Mouse (Mus musculus): ENCODE measurements at regions not wholly inside any gene's neighbourhood (a gene's known extent, or its start where the extent isn't known, plus 50 kb on each side); places are given as distances from the start of the nearest gene placed in this dataset.
"Not testable (repeated sequence)": the region's sequence is repeated elsewhere in the genome, so short reads cannot be mapped to it uniquely, and the experiment has no call there.

DNA sequence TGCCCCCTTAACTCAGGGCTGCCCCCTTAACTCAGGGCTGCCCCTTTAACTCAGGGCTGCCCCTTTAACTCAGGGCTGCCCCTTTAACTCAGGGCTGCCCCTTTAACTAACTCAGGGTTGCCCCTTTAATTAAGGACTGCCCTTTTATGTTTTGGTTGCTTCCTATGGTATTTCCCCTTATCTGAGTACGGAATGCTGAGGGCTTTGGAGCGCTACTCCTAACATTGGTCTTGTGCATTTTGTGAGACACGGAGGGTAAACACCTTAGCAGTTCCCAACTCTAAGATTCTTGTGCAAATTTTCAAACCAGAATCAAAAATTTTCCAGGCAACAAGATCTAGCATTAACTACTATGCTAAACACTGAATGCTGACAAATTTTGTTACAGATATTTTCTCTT, 152.7 kb upstream of the Ddhd1 start:
- no peaks in the 10 kb centered on the region for H3K36me3 ChIP-seq (replicated peaks)
- no peak for DNase-seq (ENCODE audit: extremely low spot score, low spot score)
- H3K27ac ChIP-seq = no peak overlapping the region
- WGBS = 54% methylated on average over 3 of the region's 3 CpGs
- no peak overlapping the region for H3K4me3 ChIP-seq
- no peaks in the 10 kb centered on the region for H3K9me3 ChIP-seq
- H3K27me3 ChIP-seq (ENCODE audit: poor library complexity, severe bottlenecking) = no peaks in the 10 kb centered on the region
- peaks cover 35% of the 10 kb centered on the region for H3K4me1 ChIP-seq

GRCm38 (mm10) chr14:45815598-45815997, 157.7 kb upstream of the Ddhd1 start:
- Histone ChIP-seq H3K9me3 (peaks cover 5% of the 10 kb centered on the region; the same call in 1 of the 2 replicates), H3K4me1 (peaks cover 27% of the 10 kb centered on the region; the same call in 1 of the 2 replicates), H3K36me3 (replicated peaks) (no peaks in the 10 kb centered on the region), H3K27me3 (ENCODE audit: poor library complexity, severe bottlenecking) (no peaks in the 10 kb centered on the region), H3K4me3 (no peak overlapping the region), H3K27ac (peak overlapping the region; percentile 58; the same call in 1 of the 2 replicates)
- no peak for DNase-seq (ENCODE audit: extremely low spot score, low spot score)
- WGBS = 93% methylated on average over 2 of the region's 2 CpGs

DNA sequence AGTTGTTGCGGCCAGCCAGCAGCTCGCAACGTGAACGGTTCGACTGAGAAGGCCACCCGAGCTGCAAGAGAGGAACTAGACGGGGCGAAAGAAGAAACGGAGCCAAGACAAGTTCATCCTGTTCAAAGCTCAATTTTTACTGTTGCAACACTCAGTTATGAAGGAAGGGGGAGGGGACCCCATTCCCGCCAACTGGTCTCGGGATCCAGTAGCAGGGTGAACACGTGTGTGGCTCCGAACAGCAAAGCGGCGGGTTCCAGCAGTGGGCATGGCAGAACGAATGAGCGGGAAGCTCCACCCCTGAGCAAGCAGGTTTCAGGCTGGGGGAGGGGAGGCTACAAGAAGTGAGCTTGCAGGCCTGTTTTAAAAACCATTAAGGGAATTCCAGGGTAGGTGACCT, 158.7 kb upstream of the Ddhd1 start:
- H3K27me3 ChIP-seq (ENCODE audit: poor library complexity, severe bottlenecking); H3K4me3 ChIP-seq; H3K36me3 ChIP-seq (replicated peaks); H3K9me3 ChIP-seq; H3K27ac ChIP-seq; DNase-seq (ENCODE audit: extremely low spot score, low spot score): not testable (repeated sequence)
- WGBS = 95% methylated on average over 17 of the region's 17 CpGs
- peaks cover 24% of the 10 kb centered on the region; the same call in 1 of the 2 replicates for H3K4me1 ChIP-seq

DNA sequence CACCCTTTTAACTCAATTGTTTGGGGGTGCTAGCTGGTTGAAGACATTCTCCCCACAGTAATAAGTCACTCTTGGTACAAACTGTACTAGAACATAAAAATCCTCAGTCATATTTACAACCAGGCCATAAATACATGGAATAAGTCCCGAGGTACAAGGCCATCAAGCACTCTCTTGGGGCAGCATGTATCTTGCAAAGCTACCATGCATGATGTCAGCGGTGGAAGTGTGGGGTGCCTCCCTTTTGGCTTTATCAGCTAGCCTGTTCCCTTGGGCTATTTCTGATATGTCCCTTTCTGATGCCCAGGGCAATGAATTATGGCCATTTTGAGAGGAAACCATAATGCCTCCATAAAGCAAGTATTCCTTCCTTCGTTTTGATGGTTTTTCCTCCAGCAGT, 159.8 kb upstream of the Ddhd1 start:
- Histone ChIP-seq H3K27me3 (ENCODE audit: poor library complexity, severe bottlenecking) (no peaks in the 10 kb centered on the region), H3K4me1 (peaks cover 16% of the 10 kb centered on the region; the same call in 1 of the 2 replicates), H3K9me3 (peaks cover 5% of the 10 kb centered on the region; the same call in 1 of the 2 replicates), H3K4me3 (no peak overlapping the region), H3K36me3 (replicated peaks) (no peaks in the 10 kb centered on the region), H3K27ac (no peak overlapping the region)
- WGBS = 91% methylated on average over 3 of the region's 3 CpGs
- no peak for DNase-seq (ENCODE audit: extremely low spot score, low spot score)

DNA sequence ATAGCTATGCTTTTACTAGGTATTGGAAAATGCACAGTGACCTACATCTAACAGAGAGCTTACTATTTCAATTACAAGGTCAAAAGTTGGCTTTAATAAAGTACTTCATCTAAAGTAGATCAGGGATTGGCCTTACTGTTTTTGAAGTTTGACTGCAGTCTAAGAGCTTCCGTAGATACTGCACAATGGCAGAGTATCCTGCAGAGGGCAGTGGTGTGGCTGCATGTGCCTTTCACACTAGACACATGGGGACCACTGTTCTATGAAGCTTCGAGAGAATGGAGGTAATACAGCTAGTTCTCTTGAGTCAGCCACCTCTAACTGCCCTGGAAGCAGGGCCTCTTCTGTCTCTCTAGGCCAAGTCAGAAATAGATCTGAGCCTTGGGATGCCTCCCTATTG, 166.7 kb upstream of the Ddhd1 start:
- no peaks in the 10 kb centered on the region for H3K27me3 ChIP-seq (ENCODE audit: poor library complexity, severe bottlenecking)
- DNase-seq (ENCODE audit: extremely low spot score, low spot score) = no peak
- H3K9me3 ChIP-seq = no peaks in the 10 kb centered on the region
- no peak overlapping the region for H3K4me3 ChIP-seq
- no peak overlapping the region for H3K27ac ChIP-seq
- H3K36me3 ChIP-seq (replicated peaks) = no peaks in the 10 kb centered on the region
- 79% methylated on average over 2 of the region's 2 CpGs for WGBS
- H3K4me1 ChIP-seq = no peaks in the 10 kb centered on the region

- no peaks in the 10 kb centered on the region for H3K4me1 ChIP-seq
- H3K36me3 ChIP-seq (replicated peaks) = no peaks in the 10 kb centered on the region
- H3K4me3 ChIP-seq = no peak overlapping the region
- no peaks in the 10 kb centered on the region for H3K27me3 ChIP-seq (ENCODE audit: poor library complexity, severe bottlenecking)
- no peak overlapping the region for H3K27ac ChIP-seq
- 80% methylated on average over 3 of the region's 3 CpGs for WGBS
- no peaks in the 10 kb centered on the region for H3K9me3 ChIP-seq
- no peak for DNase-seq (ENCODE audit: extremely low spot score, low spot score)
These were observed 168.1 kb upstream of the Ddhd1 start for GRCm38 (mm10) chr14:45826023-45826422.

DNA sequence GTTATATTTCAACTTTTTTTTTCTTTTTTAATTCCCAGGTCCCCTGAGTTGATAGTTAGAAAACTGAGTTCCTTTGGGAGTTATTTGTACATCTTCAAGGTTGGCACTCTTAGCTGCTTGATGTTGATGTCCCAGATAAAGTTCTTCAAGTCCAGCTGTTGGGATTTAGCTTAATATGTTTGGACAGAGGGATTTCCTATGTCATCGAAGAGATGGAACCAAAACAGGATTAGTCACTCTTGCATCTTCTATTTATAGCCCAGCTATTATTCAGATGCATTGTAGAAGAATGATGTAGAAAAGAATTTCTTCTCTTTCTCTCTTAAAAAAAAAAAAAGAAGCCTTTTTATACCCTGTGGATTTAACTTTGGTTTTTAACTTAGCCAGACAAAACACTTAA, 169.2 kb upstream of the Ddhd1 start:
- Histone ChIP-seq H3K4me3 (no peak overlapping the region), H3K27ac (no peak overlapping the region), H3K36me3 (replicated peaks) (no peaks in the 10 kb centered on the region), H3K4me1 (no peaks in the 10 kb centered on the region), H3K9me3 (no peaks in the 10 kb centered on the region), H3K27me3 (ENCODE audit: poor library complexity, severe bottlenecking) (no peaks in the 10 kb centered on the region)
- no peak for DNase-seq (ENCODE audit: extremely low spot score, low spot score)
- WGBS = 88% methylated on average over 1 of the region's 1 CpGs

DNA sequence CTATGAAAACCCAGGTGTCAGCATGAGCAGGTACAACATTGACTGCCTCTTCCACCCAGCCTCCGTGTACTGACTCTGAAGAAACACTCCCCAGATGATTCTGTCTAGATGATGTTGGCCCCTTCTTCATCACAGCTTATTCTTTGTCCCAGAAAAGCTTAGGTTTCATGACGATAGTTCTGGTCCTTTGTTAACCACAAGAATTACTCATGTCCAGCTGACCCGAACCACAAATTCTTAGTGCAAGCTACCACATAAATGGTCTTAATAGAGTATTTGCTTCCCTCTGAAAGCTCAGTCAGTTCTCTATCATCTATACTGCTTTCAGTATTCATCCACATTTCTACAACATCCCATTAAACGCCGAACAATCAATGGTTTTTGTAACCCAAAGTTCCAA, 172.5 kb upstream of the Ddhd1 start:
- H3K27ac ChIP-seq = no peak overlapping the region
- no peak for DNase-seq (ENCODE audit: extremely low spot score, low spot score)
- WGBS = 89% methylated on average over 5 of the region's 5 CpGs
- no peaks in the 10 kb centered on the region for H3K9me3 ChIP-seq
- H3K4me1 ChIP-seq = no peaks in the 10 kb centered on the region
- no peaks in the 10 kb centered on the region for H3K36me3 ChIP-seq (replicated peaks)
- H3K4me3 ChIP-seq = no peak overlapping the region
- H3K27me3 ChIP-seq (ENCODE audit: poor library complexity, severe bottlenecking) = no peaks in the 10 kb centered on the region

DNA sequence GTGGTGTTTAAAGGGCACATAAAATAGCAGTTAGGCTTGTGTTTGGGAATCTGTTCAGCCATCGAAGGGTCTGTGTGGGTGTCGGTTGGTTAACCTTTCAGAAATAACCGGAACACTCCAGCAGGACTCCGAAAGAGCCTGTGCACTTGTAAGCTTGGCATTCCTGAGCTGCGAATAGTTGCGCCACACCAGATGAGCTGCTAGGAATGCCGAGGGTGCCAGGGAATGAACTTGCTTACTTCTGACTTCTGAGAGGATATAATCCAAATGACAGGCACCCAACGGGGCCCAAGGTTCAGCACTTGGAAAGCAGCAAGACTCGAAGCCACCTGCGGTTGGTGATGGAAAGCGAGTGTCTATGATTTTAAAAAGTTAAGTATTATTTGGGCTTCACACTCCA, 179.1 kb upstream of the Ddhd1 start:
- H3K27ac ChIP-seq = no peak overlapping the region
- no peak for DNase-seq (ENCODE audit: extremely low spot score, low spot score)
- WGBS = 88% methylated on average over 11 of the region's 11 CpGs
- no peaks in the 10 kb centered on the region for H3K9me3 ChIP-seq
- no peaks in the 10 kb centered on the region for H3K36me3 ChIP-seq (replicated peaks)
- no peaks in the 10 kb centered on the region for H3K4me1 ChIP-seq
- H3K4me3 ChIP-seq = no peak overlapping the region
- no peaks in the 10 kb centered on the region for H3K27me3 ChIP-seq (ENCODE audit: poor library complexity, severe bottlenecking)

- Histone ChIP-seq H3K9me3 (no peaks in the 10 kb centered on the region), H3K27me3 (ENCODE audit: poor library complexity, severe bottlenecking) (no peaks in the 10 kb centered on the region), H3K27ac (no peak overlapping the region), H3K4me3 (no peak overlapping the region), H3K4me1 (no peaks in the 10 kb centered on the region), H3K36me3 (replicated peaks) (no peaks in the 10 kb centered on the region)
- no peak for DNase-seq (ENCODE audit: extremely low spot score, low spot score)
- WGBS = 83% methylated on average over 1 of the region's 1 CpGs
These were observed 185.9 kb upstream of the Ddhd1 start for GRCm38 (mm10) chr14:45843829-45844228.

GRCm38 (mm10) chr14:45850588-45850987, 192.6 kb upstream of the Ddhd1 start:
- 87% methylated on average over 8 of the region's 8 CpGs for WGBS
- DNase-seq (ENCODE audit: extremely low spot score, low spot score) = no peak
- H3K4me3 ChIP-seq = no peak overlapping the region
- H3K4me1 ChIP-seq = no peaks in the 10 kb centered on the region
- H3K27ac ChIP-seq = no peak overlapping the region
- H3K36me3 ChIP-seq (replicated peaks) = no peaks in the 10 kb centered on the region
- H3K9me3 ChIP-seq = no peaks in the 10 kb centered on the region
- no peaks in the 10 kb centered on the region for H3K27me3 ChIP-seq (ENCODE audit: poor library complexity, severe bottlenecking)

DNA sequence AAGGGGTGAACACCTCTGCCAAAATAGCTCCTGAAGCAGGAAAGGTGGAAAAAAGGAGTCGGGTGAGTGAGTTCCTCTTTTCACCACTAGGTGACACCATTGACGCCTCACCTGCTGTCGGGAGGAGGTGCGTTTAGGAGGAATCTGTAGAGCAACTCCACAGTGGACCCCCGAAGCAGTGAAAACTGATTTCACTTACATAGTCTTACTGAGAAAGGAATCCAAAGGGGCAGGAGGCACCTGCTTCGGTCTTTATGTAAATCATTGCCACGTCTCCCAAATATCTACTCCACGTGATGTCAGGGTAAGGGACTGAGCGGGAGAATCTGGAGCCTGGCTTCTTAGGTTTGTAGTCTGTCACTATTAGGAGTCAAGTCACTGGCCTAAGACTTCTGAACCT, 220.5 kb upstream of the Ddhd1 start:
- H3K4me3 ChIP-seq = no peak overlapping the region
- no peak overlapping the region for H3K27ac ChIP-seq

DNA sequence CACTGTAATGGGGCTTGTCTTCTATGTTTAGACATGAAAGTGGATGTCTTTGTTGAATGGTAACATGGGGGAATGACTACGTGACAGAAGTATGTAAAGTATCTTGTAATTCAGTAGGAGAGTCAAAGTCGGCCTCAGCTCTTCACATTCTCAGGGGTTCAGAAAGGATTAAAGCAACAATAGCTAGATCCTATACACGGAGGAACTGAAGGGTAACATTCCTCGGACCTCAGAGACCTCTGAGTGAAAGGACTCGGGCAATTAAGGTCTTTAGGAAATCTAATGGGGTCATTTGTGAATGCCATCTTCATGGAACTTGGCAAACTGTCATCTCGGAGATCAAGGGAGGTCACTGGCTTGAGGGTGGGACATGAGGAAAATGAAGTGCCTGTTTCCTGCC, 262.8 kb upstream of the Ddhd1 start:
- peaks cover 66% of the 10 kb centered on the region for H3K27me3 ChIP-seq (ENCODE audit: poor library complexity, severe bottlenecking)
- 11% methylated on average over 6 of the region's 6 CpGs for WGBS
- H3K9me3 ChIP-seq = peaks cover 2% of the 10 kb centered on the region; the same call in 1 of the 2 replicates
- no peak for DNase-seq (ENCODE audit: extremely low spot score, low spot score)
- H3K4me3 ChIP-seq = no peak overlapping the region
- no peak overlapping the region for H3K27ac ChIP-seq
- H3K36me3 ChIP-seq (replicated peaks) = no peaks in the 10 kb centered on the region
- peaks cover 17% of the 10 kb centered on the region for H3K4me1 ChIP-seq

More for the DNA sequence above, 220.5 kb upstream of the Ddhd1 start:
- Histone ChIP-seq H3K36me3 (replicated peaks) (no peaks in the 10 kb centered on the region), H3K4me1 (no peaks in the 10 kb centered on the region), H3K27me3 (ENCODE audit: poor library complexity, severe bottlenecking) (peaks cover 10% of the 10 kb centered on the region), H3K9me3 (no peaks in the 10 kb centered on the region)
- peak; percentile 36 for DNase-seq (ENCODE audit: extremely low spot score, low spot score)
- 18% methylated on average over 9 of the region's 9 CpGs for WGBS

DNA sequence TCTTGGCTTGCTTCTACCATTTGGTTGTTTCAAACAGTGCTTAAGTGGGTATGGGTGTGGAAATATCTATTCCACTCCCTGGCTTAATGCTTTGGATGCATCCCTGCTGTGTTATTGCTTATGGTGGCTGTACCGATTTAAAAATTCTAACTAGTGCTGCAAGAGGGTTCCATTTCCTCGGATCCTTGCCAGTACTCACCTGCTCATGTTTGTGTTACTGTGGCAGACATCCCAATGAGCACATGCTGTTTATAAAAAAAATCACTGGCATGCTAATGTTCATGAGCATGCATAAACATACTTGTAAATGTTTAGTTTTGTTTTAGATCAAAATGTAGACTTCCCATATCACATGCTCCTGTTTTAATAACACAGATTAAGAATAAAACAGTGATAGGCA, 285.6 kb upstream of the Ddhd1 start:
- no peaks in the 10 kb centered on the region for H3K27me3 ChIP-seq (ENCODE audit: poor library complexity, severe bottlenecking)
- no peak overlapping the region for H3K4me3 ChIP-seq
- no peak overlapping the region for H3K27ac ChIP-seq
- no peaks in the 10 kb centered on the region for H3K9me3 ChIP-seq
- no peaks in the 10 kb centered on the region for H3K36me3 ChIP-seq (replicated peaks)
- H3K4me1 ChIP-seq = peaks cover 11% of the 10 kb centered on the region
- DNase-seq (ENCODE audit: extremely low spot score, low spot score) = no peak
- WGBS = 87% methylated on average over 2 of the region's 2 CpGs
